Mouse (Mus musculus): ENCODE results near the gene Kndc1.

- no peak for TF ChIP-seq TAL1 (IDR thresholded peaks at IDR 0.05; ENCODE audit: low read length)
- TF ChIP-seq GATA1 (IDR thresholded peaks at IDR 0.05; ENCODE audit: low read length), result no peak
Observed at GRCm38 (mm10) chr7:139871014-139871413, 23.5 kb upstream of the Kndc1 start.
